Mouse (Mus musculus): Measurements from ENCODE around the gene Lypla2. TPM values are rescaled to one million over a fixed set of nuclear protein-coding genes. Genes with fewer than 3 reads are reported as not detected.
A peak's percentile ranks its signal among the peaks of the same experiment; 100 is the strongest.

Gene Lypla2
- total and polyA plus RNA-seq, 3 experiments, result 54.9 to 91.8 (median 57.2) TPM

DNA sequence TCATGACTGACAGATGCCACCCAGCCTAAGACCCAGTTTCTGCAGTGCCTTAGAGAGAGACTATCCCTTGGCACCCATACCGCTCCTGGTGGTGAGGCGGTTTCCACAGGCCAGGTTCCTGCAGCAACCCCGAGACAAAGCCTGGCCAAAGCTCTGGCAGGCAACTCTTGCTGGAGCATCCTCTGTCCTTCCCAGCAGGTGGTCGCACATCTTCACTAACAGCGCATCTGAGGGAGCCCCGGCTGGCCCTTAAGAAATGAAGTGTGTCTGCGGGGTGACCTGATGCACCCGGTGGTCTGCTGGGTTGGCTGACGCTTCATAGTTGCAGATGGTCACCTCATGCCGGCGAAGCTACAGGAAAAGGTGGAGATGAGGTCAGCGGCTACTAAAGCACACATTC is 3.7 kb upstream of the Lypla2 start:
- dilution Hi-C loops (cut with MboI; ENCODE audit: extremely low pct_ligation_motif_present, extremely low pct_unique_long_range_greater_than_20kb, low sequenced_read_pairs), result no loop called here
- no peak overlapping the region for H3K9ac ChIP-seq (ENCODE audit: insufficient read depth, low read depth)
- no peak overlapping the region for H3K4me3 ChIP-seq (replicated peaks in 1 of 3; ENCODE audit: low read depth in 2 of 3, low read length in 2 of 3, poor library complexity in 1 of 3)
- no peaks in the 10 kb centered on the region for H3K27me3 ChIP-seq (replicated peaks)
- no peak for TF ChIP-seq JUND (conservative IDR thresholded peaks at IDR 0.05; ENCODE audit: low read depth, low read length)
- TF ChIP-seq EP300 (IDR thresholded peaks at IDR 0.05; ENCODE audit: low read length), result no peak
- no peak for TF ChIP-seq CHD1 (IDR thresholded peaks at IDR 0.05; ENCODE audit: low read depth, low read length)
- no peak for TF ChIP-seq POLR2AphosphoS2 (IDR thresholded peaks at IDR 0.05; ENCODE audit: low read depth, low read length)
- TF ChIP-seq SIN3A (IDR thresholded peaks at IDR 0.05; ENCODE audit: low read length), result no peak
- no peak for TF ChIP-seq ETS1 (conservative IDR thresholded peaks at IDR 0.05; ENCODE audit: low read depth, low read length)
- TF ChIP-seq JUN (IDR thresholded peaks at IDR 0.05; ENCODE audit: insufficient read depth, low read depth, low read length), result no peak
- no peak for TF ChIP-seq CHD2 (IDR thresholded peaks at IDR 0.05; ENCODE audit: low read length)
- no peak for TF ChIP-seq CTCF (conservative IDR thresholded peaks at IDR 0.05 in 1 of 2, IDR thresholded peaks at IDR 0.05 in 1 of 2; ENCODE audit: low read depth in 2 of 2, low read length in 2 of 2)
- no peak overlapping the region for H3K27ac ChIP-seq (ENCODE audit: insufficient read depth, low read depth)
- H3K36me3 ChIP-seq (replicated peaks in 1 of 2; ENCODE audit: control insufficient read depth in 1 of 2, insufficient read depth in 1 of 2, low read length in 1 of 2), result peaks cover 36 to 57% of the 10 kb centered on the region in 2 experiments
- peaks cover 3 to 17% of the 10 kb centered on the region in 2 experiments for H3K4me1 ChIP-seq (ENCODE audit: control insufficient read depth in 1 of 2, insufficient read depth in 2 of 2)
- no peak overlapping the region for H3K4me2 ChIP-seq (ENCODE audit: insufficient read depth, low read depth, poor library complexity, severe bottlenecking)
- DNase-seq (ENCODE audit: extremely low read depth), result no peak
- H3K9me3 ChIP-seq (replicated peaks; ENCODE audit: low read length), result no peaks in the 10 kb centered on the region
- in situ Hi-C loops (cut with MboI; ENCODE audit: low pct_ligation_motif_present, low pct_unique_long_range_greater_than_20kb, low sequenced_read_pairs), result loop anchor here (5.0 kb wide), 1 partner anchor 76 kb away; the partner anchor contains the start of gene Rpl11
- H3K79me2 ChIP-seq (replicated peaks; ENCODE audit: control insufficient read depth, extremely low read depth, insufficient read depth, poor library complexity, severe bottlenecking), result peaks cover 13% of the 10 kb centered on the region

DNA sequence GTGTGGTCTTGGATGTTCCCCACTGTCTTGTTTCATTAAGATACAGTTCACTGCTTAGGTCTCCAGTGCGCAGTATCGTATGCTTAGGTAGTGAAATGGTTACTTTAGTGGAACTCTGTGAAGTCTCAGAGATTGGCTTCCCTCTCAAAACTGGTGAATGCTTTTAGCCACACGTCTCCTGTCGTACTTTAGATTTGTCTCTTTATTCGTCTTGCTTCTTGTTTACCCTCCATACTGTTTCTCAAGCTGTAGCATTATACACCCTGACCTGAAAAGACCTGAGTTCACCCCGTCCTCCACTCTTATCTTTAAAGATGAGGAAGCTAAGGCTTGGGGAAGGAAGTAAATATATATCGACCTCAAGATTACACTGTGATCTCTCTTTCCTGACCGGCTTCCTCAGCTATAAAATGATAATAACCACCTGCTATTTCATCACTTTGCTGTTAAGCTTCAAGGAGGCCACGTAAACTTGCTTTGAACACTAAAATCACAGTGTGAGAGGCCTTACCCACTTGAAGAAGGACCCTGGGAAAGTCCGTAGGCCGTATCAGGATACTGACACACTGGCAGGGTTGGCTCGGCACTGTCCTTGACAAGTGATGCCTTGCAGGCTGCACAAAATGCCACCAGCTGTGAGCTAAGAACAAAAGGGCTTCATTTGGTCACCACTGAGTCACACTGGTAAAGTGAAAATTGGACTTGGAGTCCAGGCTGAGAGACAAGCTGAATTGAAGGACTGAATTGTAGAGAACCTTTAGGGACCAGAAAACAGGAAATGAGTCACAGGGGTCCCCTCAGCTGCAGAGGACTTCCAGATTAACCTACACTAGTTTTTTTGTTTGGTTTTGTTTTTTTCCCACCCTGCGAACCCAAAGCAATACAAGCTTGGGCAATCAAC is 735 bp upstream of the Lypla2 start:
- peaks cover 17% of the 10 kb centered on the region for H3K79me2 ChIP-seq (replicated peaks; ENCODE audit: control insufficient read depth, extremely low read depth, insufficient read depth, poor library complexity, severe bottlenecking)
- no peak for DNase-seq (ENCODE audit: extremely low read depth)
- peaks cover 5 to 25% of the 10 kb centered on the region in 2 experiments for H3K4me1 ChIP-seq (ENCODE audit: control insufficient read depth in 1 of 2, insufficient read depth in 2 of 2)
- in situ Hi-C loops (cut with MboI; ENCODE audit: low pct_ligation_motif_present, low pct_unique_long_range_greater_than_20kb, low sequenced_read_pairs), result no loop called here
- dilution Hi-C loops (cut with MboI; ENCODE audit: extremely low pct_ligation_motif_present, extremely low pct_unique_long_range_greater_than_20kb, low sequenced_read_pairs), result no loop called here
- peak overlapping the region; percentile 48 for H3K27ac ChIP-seq (ENCODE audit: insufficient read depth, low read depth)
- H3K36me3 ChIP-seq (replicated peaks in 1 of 2; ENCODE audit: control insufficient read depth in 1 of 2, insufficient read depth in 1 of 2, low read length in 1 of 2), result peaks cover 48 to 66% of the 10 kb centered on the region in 2 experiments
- H3K27me3 ChIP-seq (replicated peaks), result no peaks in the 10 kb centered on the region
- H3K9ac ChIP-seq (ENCODE audit: insufficient read depth, low read depth), result peak overlapping the region; percentile 20
- H3K4me3 ChIP-seq (replicated peaks in 1 of 3; ENCODE audit: low read depth in 2 of 3, low read length in 2 of 3, poor library complexity in 1 of 3), result peak overlapping the region; percentile 79 to 90 (median 89)
- peak overlapping the region; percentile 7 for H3K4me2 ChIP-seq (ENCODE audit: insufficient read depth, low read depth, poor library complexity, severe bottlenecking)
- H3K9me3 ChIP-seq (replicated peaks; ENCODE audit: low read length), result no peaks in the 10 kb centered on the region
- TF ChIP-seq POLR2AphosphoS2 (IDR thresholded peaks at IDR 0.05; ENCODE audit: low read depth, low read length) (0 out of 2 replicates have a peak, but pooled peaks have one; percentile 18), RAD21 (IDR thresholded peaks at IDR 0.05; ENCODE audit: low read depth, low read length) (no peak), MXI1 (IDR thresholded peaks at IDR 0.05; ENCODE audit: low read depth, low read length) (no peak), TBP (conservative IDR thresholded peaks at IDR 0.05; ENCODE audit: low read depth, low read length) (no peak), CHD1 (IDR thresholded peaks at IDR 0.05; ENCODE audit: low read depth, low read length) (0 out of 2 replicates have a peak, but pooled peaks have one; percentile 36), UBTF (IDR thresholded peaks at IDR 0.05; ENCODE audit: low read depth, low read length) (no peak)
